Mouse (Mus musculus) cerebellum, adult 2 months (tissue): ENCODE measurements at regions not wholly inside any gene's neighbourhood (a gene's known extent, or its start where the extent isn't known, plus 50 kb on each side); places are given as distances from the start of the nearest gene placed in this dataset.

Experiments
- DNase-seq, 2 experiments: peaks; one replicate each; pipeline ENCODE4 v3.0.0; 2021
- H3K27ac ChIP-seq: fragments of 200-500 bp; 2 replicates; pipeline ENCODE4 v1.5.1; 2012; ENCODE audit warnings: low read length, control low read depth, inconsistent platforms; ENCODE audit not compliant: insufficient read depth
- H3K27me3 ChIP-seq: fragments of 200-500 bp; 2 replicates; pipeline ENCODE4 v1.6.1; 2012; ENCODE audit warnings: inconsistent platforms, mild to moderate bottlenecking, low read length, moderate library complexity; ENCODE audit not compliant: control insufficient read depth, insufficient read depth
- H3K4me1 ChIP-seq: fragments of 200-500 bp; 2 replicates; pipeline ENCODE4 v1.6.1; 2011; ENCODE audit warnings: low read length; ENCODE audit not compliant: control insufficient read depth, insufficient read depth
- H3K4me3 ChIP-seq: fragments of 200-500 bp; replicated peaks from 2 replicates; pipeline ENCODE3; 2011; ENCODE audit warnings: mild to moderate bottlenecking, low read depth, low read length, control low read depth; ENCODE audit not compliant: insufficient read depth
- CTCF ChIP-seq: fragments of 200-500 bp; IDR thresholded peaks from 2 replicates; pipeline ENCODE4 v1.5.1; 2011; ENCODE audit warnings: low read depth, mild to moderate bottlenecking, control low read depth, low read length, moderate library complexity, borderline replicate concordance; ENCODE audit not compliant: insufficient read depth
- POLR2A ChIP-seq: fragments of 200-500 bp; IDR thresholded peaks from 2 replicates; pipeline ENCODE4 v1.6.1; 2011; ENCODE audit warnings: low read length, control low read depth, borderline replicate concordance; ENCODE audit not compliant: insufficient read depth
- WGBS: fragments of 180-500 bp; shearing (Covaris S2); methylation state at CpG from one replicate; pipeline ENCODE4 v1.1.7; 2018; 5-methylcytosine and 5-hydroxymethylcytosine counted together

GRCm38 (mm10) chr7:71190161-71190711, 161.0 kb downstream of the Gm10295 start:
- TF ChIP-seq POLR2A (no peak), CTCF (no peak)
- DNase-seq = no peak
- 58% methylated on average over 12 of the region's 12 CpGs for WGBS
- H3K27me3 ChIP-seq = no peaks in the 10 kb centered on the region
- H3K27ac ChIP-seq = no peak overlapping the region
- H3K4me3 ChIP-seq = no peak overlapping the region
- no peaks in the 10 kb centered on the region for H3K4me1 ChIP-seq

- no peak overlapping the region for H3K4me3 ChIP-seq
- no peaks in the 10 kb centered on the region for H3K4me1 ChIP-seq
- no peaks in the 10 kb centered on the region for H3K27me3 ChIP-seq
- whole genome bisulfite sequencing = 68% methylated on average over 6 of the region's 6 CpGs
- DNase-seq = no peak
- no peak overlapping the region for H3K27ac ChIP-seq
- TF ChIP-seq CTCF (no peak), POLR2A (no peak)
These were observed 161.5 kb downstream of the Gm10295 start for GRCm38 (mm10) chr7:71189757-71190156.

- H3K4me1 ChIP-seq = no peaks in the 10 kb centered on the region
- TF ChIP-seq POLR2A (no peak), CTCF (no peak)
- H3K4me3 ChIP-seq = no peak overlapping the region
- no peak overlapping the region for H3K27ac ChIP-seq
- DNase-seq = no peak
- H3K27me3 ChIP-seq = no peaks in the 10 kb centered on the region
- WGBS = 22% methylated on average over 6 of the region's 6 CpGs
These were observed 163.2 kb downstream of the Gm10295 start for GRCm38 (mm10) chr7:71188119-71188518.

- H3K27me3 ChIP-seq = no peaks in the 10 kb centered on the region
- TF ChIP-seq CTCF (no peak), POLR2A (no peak)
- H3K4me1 ChIP-seq = no peaks in the 10 kb centered on the region
- WGBS = 89% methylated on average over 4 of the region's 4 CpGs
- no peak overlapping the region for H3K4me3 ChIP-seq
- no peak overlapping the region for H3K27ac ChIP-seq
- no peak for DNase-seq
These were observed 176.4 kb downstream of the Gm10295 start for GRCm38 (mm10) chr7:71174871-71175270.

GRCm38 (mm10) chr7:71139068-71139467, 212.2 kb downstream of the Gm10295 start:
- WGBS = 85% methylated on average over 5 of the region's 5 CpGs
- no peak overlapping the region for H3K4me3 ChIP-seq
- no peaks in the 10 kb centered on the region for H3K27me3 ChIP-seq
- TF ChIP-seq CTCF (no peak), POLR2A (no peak)
- H3K27ac ChIP-seq = no peak overlapping the region
- no peak for DNase-seq
- no peaks in the 10 kb centered on the region for H3K4me1 ChIP-seq

- no peak for DNase-seq
- WGBS = 98% methylated on average over 1 of the region's 1 CpGs
- Histone ChIP-seq H3K27ac (no peak overlapping the region), H3K27me3 (no peaks in the 10 kb centered on the region), H3K4me3 (no peak overlapping the region), H3K4me1 (no peaks in the 10 kb centered on the region)
- TF ChIP-seq POLR2A (no peak), CTCF (no peak)
These were observed 221.3 kb downstream of the Gm10295 start for GRCm38 (mm10) chr7:71129981-71130380.

GRCm38 (mm10) chr7:71128928-71129327, 222.4 kb downstream of the Gm10295 start:
- TF ChIP-seq POLR2A = no peak
- TF ChIP-seq CTCF = no peak
- WGBS = 65% methylated on average over 3 of the region's 3 CpGs
- no peak overlapping the region for H3K4me3 ChIP-seq

GRCm38 (mm10) chr7:71121453-71121852, 229.8 kb downstream of the Gm10295 start:
- DNase-seq = no peak
- H3K27ac ChIP-seq = no peak overlapping the region
- 35% methylated on average over 5 of the region's 5 CpGs for WGBS
- no peak overlapping the region for H3K4me3 ChIP-seq
- H3K4me1 ChIP-seq = no peaks in the 10 kb centered on the region
- TF ChIP-seq POLR2A = no peak
- TF ChIP-seq CTCF = no peak
- H3K27me3 ChIP-seq = no peaks in the 10 kb centered on the region

More at GRCm38 (mm10) chr7:71128928-71129327, 222.4 kb downstream of the Gm10295 start:
- DNase-seq = no peak
- Histone ChIP-seq H3K27me3 (no peaks in the 10 kb centered on the region), H3K27ac (no peak overlapping the region), H3K4me1 (no peaks in the 10 kb centered on the region)

- H3K4me1 ChIP-seq = no peaks in the 10 kb centered on the region
- no peaks in the 10 kb centered on the region for H3K27me3 ChIP-seq
- H3K4me3 ChIP-seq = no peak overlapping the region
- no peak for DNase-seq
- H3K27ac ChIP-seq = no peak overlapping the region
- no peak for TF ChIP-seq CTCF
- TF ChIP-seq POLR2A = no peak
- WGBS = 91% methylated on average over 4 of the region's 4 CpGs
These were observed 230.3 kb downstream of the Gm10295 start for GRCm38 (mm10) chr7:71120975-71121374.
